ENCODE assay signal across 7 mouse cellular contexts in the genomic region with DNA sequence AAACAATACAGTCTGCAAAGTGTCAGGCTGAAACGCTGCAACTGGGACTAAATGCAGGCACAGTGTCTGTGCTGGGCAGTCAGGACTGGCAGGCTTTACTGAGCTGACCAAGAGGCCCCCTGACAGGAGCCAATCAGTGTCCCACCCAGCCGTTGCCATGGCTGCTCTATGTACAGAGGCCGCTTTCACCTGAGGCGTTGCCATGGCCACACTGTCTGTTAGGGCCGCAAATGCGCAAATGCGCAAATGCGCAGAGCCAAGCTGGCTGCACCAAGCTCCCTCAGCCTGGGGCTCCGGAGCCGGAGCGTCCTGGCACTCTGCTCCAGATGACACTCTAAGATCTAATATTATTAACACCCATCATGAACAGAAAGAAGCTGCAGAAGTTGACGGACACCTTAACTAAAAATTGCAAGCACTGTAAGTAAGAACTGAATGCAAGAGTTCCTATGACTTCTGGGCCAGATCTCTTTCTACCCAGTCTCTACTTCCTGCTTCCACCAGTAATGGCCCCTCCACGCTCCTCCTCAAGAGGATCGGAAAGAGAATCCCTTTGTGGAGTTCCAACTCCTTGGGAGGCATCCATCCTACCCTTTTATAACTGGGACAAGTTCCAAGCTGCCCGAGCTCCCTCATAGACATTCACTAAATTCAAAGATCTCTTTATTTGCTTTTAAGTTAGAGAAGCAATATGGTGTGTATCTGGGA. TPM values are rescaled to one million over a fixed set of nuclear protein-coding genes. Genes with fewer than 3 reads are reported as not detected.
DNase-seq lines count a peak whose midpoint lies in the region; ATAC-seq and TF ChIP-seq lines count a peak whose summit lies in the region.

A gene (plus strand): TSS at position 214 of the 708 bp plus-strand sequence.

- in situ Hi-C loops in ES-E14 (cut with MboI; ENCODE audit: low sequenced_read_pairs in 2 of 2, unreplicated experiment in 2 of 2) = no loop called here

- H3K4me1 ChIP-seq in ES-E14 (ENCODE audit: control insufficient read depth in 2 of 2, insufficient read depth in 2 of 2, low read length in 2 of 2, poor library complexity in 1 of 2) = no peaks in the 10 kb centered on the region
- H3K4me1 ChIP-seq in forebrain, postnatal 0 days (ENCODE audit: insufficient read depth) = no peaks in the 10 kb centered on the region
- H3K4me1 ChIP-seq in midbrain, embryonic 11.5 days (ENCODE audit: control insufficient read depth, insufficient read depth, low read length) = no peaks in the 10 kb centered on the region

- peak within 1 kb of the TSS; percentile 47 for H3K4me2 ChIP-seq in forebrain, postnatal 0 days (ENCODE audit: low read depth)
- peak within 1 kb of the TSS; percentile 19; the same call in 1 of the 2 replicates for H3K4me2 ChIP-seq in midbrain, embryonic 11.5 days

- no peaks in the 10 kb centered on the region for H3K9me3 ChIP-seq in ES-E14 (ENCODE audit: control insufficient read depth, insufficient read depth, low read depth, low read length)
- no peaks in the 10 kb centered on the region for H3K9me3 ChIP-seq in forebrain, postnatal 0 days (ENCODE audit: low read length)
- no peaks in the 10 kb centered on the region for H3K9me3 ChIP-seq in midbrain, embryonic 11.5 days (ENCODE audit: control insufficient read depth, low read length)

- WGBS in forebrain, postnatal 0 days = 3% methylated on average over 15 of the region's 15 CpGs
- WGBS in midbrain, embryonic 11.5 days = 10% methylated on average over 15 of the region's 15 CpGs

- no peak within 1 kb of the TSS for H3K4me3 ChIP-seq in ES-E14 (ENCODE audit: insufficient read depth in 1 of 2, low read depth in 1 of 2, low read length in 2 of 2, poor library complexity in 1 of 2, severe bottlenecking in 1 of 2)
- peak within 1 kb of the TSS; percentile 34 for H3K4me3 ChIP-seq in forebrain, postnatal 0 days (ENCODE audit: low read depth, low read length)
- H3K4me3 ChIP-seq in midbrain, embryonic 11.5 days (ENCODE audit: low read depth, low read length) = peak within 1 kb of the TSS; percentile 10

- no peak within 1 kb of the TSS for H3K9ac ChIP-seq in ES-E14 (ENCODE audit: insufficient read depth, low read depth, low read length, poor library complexity, severe bottlenecking)
- H3K9ac ChIP-seq in forebrain, postnatal 0 days = peak within 1 kb of the TSS; percentile 6
- peak within 1 kb of the TSS; percentile 37; the same call in 1 of the 2 replicates for H3K9ac ChIP-seq in midbrain, embryonic 11.5 days (ENCODE audit: low read length)

- peak; percentile 99 for ATAC-seq in forebrain, postnatal 0 days
- ATAC-seq in midbrain, embryonic 11.5 days (ENCODE audit: low FRiP score) = peak; percentile 100

- no peaks in the 10 kb centered on the region for H3K27me3 ChIP-seq in forebrain, postnatal 0 days (ENCODE audit: insufficient read depth, low read length)
- no peaks in the 10 kb centered on the region for H3K27me3 ChIP-seq in midbrain, embryonic 11.5 days (ENCODE audit: control insufficient read depth, insufficient read depth, low read length)

- peak; percentile 38 for DNase-seq in ES-E14 (ENCODE audit: low read depth, low spot score)
- DNase-seq in adrenal gland, adult 18-20 months (ENCODE audit: low spot score in 2 of 2) = peak; percentile 5 to 18
- DNase-seq in forebrain, postnatal 0 days = peak; percentile 83
- peak; percentile 48 to 52 for DNase-seq in layer of hippocampus, postnatal 25 days (ENCODE audit: extremely low spot score in 1 of 2, low spot score in 1 of 2)
- peak; percentile 94 for DNase-seq in midbrain, embryonic 11.5 days (ENCODE audit: low spot score, missing footprints)
- DNase-seq in telencephalon, adult 2 months (ENCODE audit: low read depth, low spot score) = peak; percentile 54
- DNase-seq in T-cell, adult 2 months (ENCODE audit: low spot score) = no peak

- H3K27ac ChIP-seq in ES-E14 (ENCODE audit: insufficient read depth, low read depth, low read length, poor library complexity, severe bottlenecking) = no peak within 1 kb of the TSS
- peak within 1 kb of the TSS; percentile 71 for H3K27ac ChIP-seq in forebrain, postnatal 0 days (ENCODE audit: low read depth, low read length)
- H3K27ac ChIP-seq in midbrain, embryonic 11.5 days (ENCODE audit: low read depth, low read length) = peak within 1 kb of the TSS; percentile 22; the same call in 1 of the 2 replicates

- H3K36me3 ChIP-seq in ES-E14 (ENCODE audit: control insufficient read depth, insufficient read depth, low read length, poor library complexity, severe bottlenecking) = no peaks in the 10 kb centered on the region
- no peaks in the 10 kb centered on the region for H3K36me3 ChIP-seq in forebrain, postnatal 0 days (ENCODE audit: insufficient read depth)
- no peaks in the 10 kb centered on the region for H3K36me3 ChIP-seq in midbrain, embryonic 11.5 days (ENCODE audit: control insufficient read depth, insufficient read depth, low read length)

- no peak for TF ChIP-seq CTCF in forebrain, postnatal 0 days (IDR thresholded peaks at IDR 0.05; ENCODE audit: low read depth)

TF ChIP-seq in ES-E14, 5 proteins besides CTCF, POLR2A, EP300 and RAD21:
- TF ChIP-seq ZC3H11A (IDR thresholded peaks at IDR 0.05; ENCODE audit: borderline replicate concordance, low read depth, low read length) (no peak), HCFC1 (IDR thresholded peaks at IDR 0.05; ENCODE audit: borderline replicate concordance, insufficient read depth, low read length) (no peak), ZNF384 (IDR thresholded peaks at IDR 0.05; ENCODE audit: low read depth, low read length) (no peak), MAFK (IDR thresholded peaks at IDR 0.05; ENCODE audit: insufficient read depth, low read depth, low read length) (no peak), CHD2 (IDR thresholded peaks at IDR 0.05; ENCODE audit: low read depth, low read length) (no peak)

RNA-seq across cellular contexts. Expression of the gene that starts here (rescaled TPM):
- total RNA-seq in ES-E14 (2012; rRNA removed) = 0.58 and 0.79 TPM in 2 replicates
- 1 to 10 TPM; 2.2 to 2.7 TPM for total RNA-seq in adrenal gland, adult 18-20 months (2021)
- total RNA-seq in forebrain, postnatal 0 days (2014; rRNA removed) = 19.1 and 21.7 TPM in 2 replicates
- polyA plus RNA-seq in forebrain, postnatal 0 days (2015; fragmentation: Nextera tagmentation; extraction: Ambion mirVana) = 13.3 and 21.5 TPM in 2 replicates
- total RNA-seq in layer of hippocampus, postnatal 25 days (2021) = 1 to 10 TPM; 5.3 to 5.5 TPM
- polyA plus RNA-seq in midbrain, embryonic 11.5 days (2014; fragmentation: Nextera tagmentation; extraction: Ambion mirVana) = 11.8 and 15.1 TPM in 2 replicates

Comparison
In these comparisons a context has a peak if more than half of its experiments do, and no peak if none do; other contexts are left out.
1. Peak in DNase-seq in ES-E14; RNA of the gene not detected or under 1 TPM.
2. H3K4me3 ChIP-seq: peak in forebrain, postnatal 0 days (single experiment) and midbrain, embryonic 11.5 days (single experiment); none in ES-E14 (0 of 2).